ENCODE assay signal across 12 mouse cellular contexts in genomic region chr5:125745727-125746126, GRCm38 (mm10).
DNase-seq lines count a peak whose midpoint lies in the region; ATAC-seq lines count a peak whose summit lies in the region.
"Had no signal": no experiment of that assay in that cellular context is flagged by ENCODE, and none has a peak within 500 bp of the region (broad histone marks: within the 10 kb centered on the region; RNA-seq: fewer than 3 reads in every experiment).

No protein-coding gene starts in this region.

- peak; percentile 48 for DNase-seq in hindbrain, embryonic 11.5 days (ENCODE audit: low spot score)
- peak; percentile 61 for DNase-seq in right cerebral cortex, postnatal 4 days
- DNase-seq in right cerebral cortex, postnatal 25 days = no peak
- DNase-seq in embryo, embryonic 11 days = peak; percentile 31
- DNase-seq in testis, postnatal 14 days (ENCODE audit: low spot score) = peak; percentile 36
- no peak for DNase-seq in frontal cortex, adult 2 months (ENCODE audit: extremely low spot score in 1 of 2, low spot score in 1 of 2)
- DNase-seq in layer of hippocampus, adult 11-12 months (ENCODE audit: low spot score) = no peak
- DNase-seq: cerebellum, adult 8-10 months; gastrocnemius, postnatal 10 days had no signal

- H3K4me1 ChIP-seq in hindbrain, embryonic 11.5 days (replicated peaks; ENCODE audit: control insufficient read depth, insufficient read depth, low read length) = no peaks in the 10 kb centered on the region
- no peaks in the 10 kb centered on the region for H3K4me1 ChIP-seq in hindbrain, embryonic 12.5 days
- H3K4me1 ChIP-seq: limb, embryonic 13.5 days had no signal

- H3K36me3 ChIP-seq in hindbrain, embryonic 11.5 days (ENCODE audit: control insufficient read depth, insufficient read depth, low read length) = no peaks in the 10 kb centered on the region
- H3K36me3 ChIP-seq in hindbrain, embryonic 12.5 days = no peaks in the 10 kb centered on the region
- H3K36me3 ChIP-seq: limb, embryonic 13.5 days had no signal

- H3K9ac ChIP-seq in hindbrain, embryonic 11.5 days (ENCODE audit: low read depth, low read length) = no peak overlapping the region
- H3K9ac ChIP-seq in hindbrain, embryonic 12.5 days = no peak overlapping the region
- H3K9ac ChIP-seq: limb, embryonic 13.5 days had no signal

- no peak overlapping the region for H3K27ac ChIP-seq in hindbrain, embryonic 11.5 days (ENCODE audit: low read depth, low read length)
- H3K27ac ChIP-seq in hindbrain, embryonic 12.5 days = no peak overlapping the region
- H3K27ac ChIP-seq: limb, embryonic 13.5 days had no signal

- no peaks in the 10 kb centered on the region for H3K27me3 ChIP-seq in hindbrain, embryonic 11.5 days (ENCODE audit: control insufficient read depth, insufficient read depth, low read length)
- no peaks in the 10 kb centered on the region for H3K27me3 ChIP-seq in hindbrain, embryonic 12.5 days
- H3K27me3 ChIP-seq: limb, embryonic 13.5 days had no signal

- no peak for ATAC-seq in hindbrain, embryonic 11.5 days (ENCODE audit: low FRiP score)
- ATAC-seq in hindbrain, embryonic 12.5 days (ENCODE audit: low FRiP score) = no peak
- ATAC-seq: hindbrain, embryonic 16.5 days had no signal

- H3K4me2 ChIP-seq in hindbrain, embryonic 11.5 days (replicated peaks; ENCODE audit: low read depth, low read length) = no peak overlapping the region
- no peak overlapping the region for H3K4me2 ChIP-seq in hindbrain, embryonic 12.5 days (replicated peaks)
- H3K4me2 ChIP-seq: limb, embryonic 13.5 days had no signal

- WGBS in hindbrain, embryonic 11.5 days = 60% methylated on average over 7 of the region's 7 CpGs
- 63% methylated on average over 7 of the region's 7 CpGs for WGBS in hindbrain, embryonic 12.5 days

- no peak overlapping the region for H3K4me3 ChIP-seq in hindbrain, embryonic 11.5 days (ENCODE audit: low read depth, low read length)
- H3K4me3 ChIP-seq in hindbrain, embryonic 12.5 days = no peak overlapping the region
- H3K4me3 ChIP-seq: limb, embryonic 13.5 days had no signal

- H3K9me3 ChIP-seq in hindbrain, embryonic 11.5 days (ENCODE audit: control insufficient read depth, low read length) = no peaks in the 10 kb centered on the region
- H3K9me3 ChIP-seq in hindbrain, embryonic 12.5 days (replicated peaks) = 0 out of 2 replicates have a peak, but pooled peaks cover 5% of the 10 kb centered on the region

Comparison
In these comparisons a context has a peak if more than half of its experiments do, and no peak if none do; other contexts are left out.
1. DNase-seq: peak in hindbrain, embryonic 11.5 days (single experiment), right cerebral cortex, postnatal 4 days (single experiment), embryo, embryonic 11 days (single experiment) and testis, postnatal 14 days (single experiment); none in right cerebral cortex, postnatal 25 days (single experiment), frontal cortex, adult 2 months (0 of 2) and layer of hippocampus, adult 11-12 months (single experiment).